Mouse (Mus musculus) intestine, embryonic 14.5 days (tissue): ENCODE data around the gene P2rx3. TPM values are rescaled to one million over a fixed set of nuclear protein-coding genes. Genes with fewer than 3 reads are reported as not detected.

ENCODE experiments used
- ATAC-seq: fragments of 200-750 bp; cut with Nextera tagmentation; replicated peaks from 2 replicates; pipeline ENCODE4 v1.8.0; 2017; ENCODE audit warnings: low read depth, moderate number of reproducible peaks, moderate TSS enrichment, moderate library complexity; ENCODE audit not compliant: low FRiP score, low TSS enrichment
- DNase-seq: peaks from one replicate; pipeline ENCODE4 v3.0.0-alpha.2; 2018; ENCODE audit warnings: low spot score
- H3K27ac ChIP-seq: fragments of 300-500 bp; sonication (generic); 2 replicates; pipeline ENCODE4 v1.5.1; 2014; ENCODE audit warnings: low read depth, mild to moderate bottlenecking, control low read depth
- H3K27me3 ChIP-seq: fragments of 300-500 bp; sonication (generic); replicated peaks from 2 replicates; pipeline ENCODE4 v1.6.1; 2014; ENCODE audit warnings: low read length, control low read depth; ENCODE audit not compliant: control insufficient read depth, insufficient read depth
- H3K36me3 ChIP-seq: fragments of 300-500 bp; sonication (generic); 2 replicates; pipeline ENCODE4 v1.6.1; 2014; ENCODE audit warnings: low read length, control low read depth; ENCODE audit not compliant: control insufficient read depth, insufficient read depth
- H3K4me1 ChIP-seq: fragments of 300-500 bp; sonication (generic); replicated peaks from 2 replicates; pipeline ENCODE4 v1.6.1; 2014; ENCODE audit warnings: low read length, control low read depth, mixed read lengths; ENCODE audit not compliant: control insufficient read depth, insufficient read depth
- H3K4me2 ChIP-seq: fragments of 300-500 bp; sonication (generic); 2 replicates; pipeline ENCODE4 v1.6.1; 2014; ENCODE audit warnings: low read length
- H3K4me3 ChIP-seq: fragments of 300-500 bp; sonication (generic); 2 replicates; pipeline ENCODE4 v1.5.1; 2014; ENCODE audit warnings: low read depth, low read length, control low read depth, mixed read lengths
- H3K9ac ChIP-seq: fragments of 300-500 bp; sonication (generic); 2 replicates; pipeline ENCODE4 v1.6.1; 2014; ENCODE audit warnings: mild to moderate bottlenecking, low read length
- H3K9me3 ChIP-seq: fragments of 300-500 bp; sonication (generic); 2 replicates; pipeline ENCODE4 v1.6.1; 2016; ENCODE audit warnings: low read length, control low read depth; ENCODE audit not compliant: control insufficient read depth
- WGBS: fragments of 180-500 bp; shearing (Covaris S2); extraction: QIAGEN DNeasy Blood & Tissue Kit; methylation state at CpG from one replicate; pipeline ENCODE4 v1.1.7; 2014; 5-methylcytosine and 5-hydroxymethylcytosine counted together
- polyA plus RNA-seq: library from polyadenylated mRNA; unstranded; fragments of >200 nt; fragmentation: Nextera tagmentation; extraction: Ambion mirVana; gene quantifications from 2 replicates; pipeline ENCODE4 v1.2.1, GENCODE M21; 2014

The P2rx3 gene
- polyA plus RNA-seq, result 0.62 and 2.0 TPM in 2 replicates

GRCm38 (mm10) chr2:85037047-85038026 lies at the start of gene P2rx3, which contains the start of gene Ssrp1:
Gene P2rx3, minus strand, starts transcription at chr2:85037462.
Gene Ssrp1, plus strand, starts transcription at chr2:85037234.
- ATAC-seq (peak; percentile 97), DNase-seq (peak; percentile 95)
- peaks cover 37% of the 10 kb centered on the region for H3K36me3 ChIP-seq
- no peaks in the 10 kb centered on the region for H3K27me3 ChIP-seq
- H3K4me2 ChIP-seq, result peak within 1 kb of the TSS; percentile 73
- H3K27ac ChIP-seq, result peak within 1 kb of the TSS; percentile 68
- H3K9ac ChIP-seq, result peak within 1 kb of the TSS; percentile 83
- H3K4me3 ChIP-seq, result peak within 1 kb of the TSS; percentile 55
- H3K9me3 ChIP-seq, result no peaks in the 10 kb centered on the region
- peaks cover 9% of the 10 kb centered on the region for H3K4me1 ChIP-seq
- WGBS, result under 1% methylated on average over 63 of the region's 66 CpGs

GRCm38 (mm10) chr2:85073751-85074150 lies 36.5 kb upstream of the P2rx3 start:
- WGBS, result 85% methylated on average over 5 of the region's 5 CpGs
- ATAC-seq, result no peak

GRCm38 (mm10) chr2:85071921-85072320 lies 34.7 kb upstream of the P2rx3 start:
- ATAC-seq (no peak), DNase-seq (no peak)
- Histone ChIP-seq H3K36me3 (peaks cover 44% of the 10 kb centered on the region), H3K9ac (no peak overlapping the region), H3K27ac (no peak overlapping the region), H3K4me1 (0 out of 2 replicates have a peak, but pooled peaks cover 4% of the 10 kb centered on the region), H3K4me2 (no peak overlapping the region), H3K27me3 (no peaks in the 10 kb centered on the region), H3K9me3 (no peaks in the 10 kb centered on the region), H3K4me3 (no peak overlapping the region)
- WGBS, result 75% methylated on average over 5 of the region's 5 CpGs

More at GRCm38 (mm10) chr2:85073751-85074150, 36.5 kb upstream of the P2rx3 start:
- Histone ChIP-seq H3K9me3 (no peaks in the 10 kb centered on the region), H3K27ac (no peak overlapping the region), H3K4me3 (no peak overlapping the region), H3K27me3 (no peaks in the 10 kb centered on the region), H3K4me1 (no peaks in the 10 kb centered on the region), H3K9ac (no peak overlapping the region), H3K4me2 (no peak overlapping the region), H3K36me3 (peaks cover 40% of the 10 kb centered on the region)
- no peak for DNase-seq

GRCm38 (mm10) chr2:85070086-85070485 lies 32.8 kb upstream of the P2rx3 start:
- Histone ChIP-seq H3K27me3 (no peaks in the 10 kb centered on the region), H3K36me3 (peaks cover 60% of the 10 kb centered on the region)

GRCm38 (mm10) chr2:85068626-85069025 lies 31.4 kb upstream of the P2rx3 start:
- ATAC-seq, result no peak
- no peak overlapping the region for H3K4me3 ChIP-seq
- H3K9ac ChIP-seq, result no peak overlapping the region
- no peaks in the 10 kb centered on the region for H3K9me3 ChIP-seq
- no peaks in the 10 kb centered on the region for H3K27me3 ChIP-seq
- H3K4me2 ChIP-seq, result no peak overlapping the region
- WGBS, result 93% methylated on average over 2 of the region's 2 CpGs
- DNase-seq, result no peak
- peaks cover 4% of the 10 kb centered on the region; the same call in 1 of the 2 replicates for H3K4me1 ChIP-seq
- H3K36me3 ChIP-seq, result peaks cover 64% of the 10 kb centered on the region
- no peak overlapping the region for H3K27ac ChIP-seq

More at GRCm38 (mm10) chr2:85070086-85070485, 32.8 kb upstream of the P2rx3 start:
- no peak overlapping the region for H3K9ac ChIP-seq
- no peak overlapping the region for H3K4me3 ChIP-seq
- H3K4me2 ChIP-seq, result no peak overlapping the region
- H3K9me3 ChIP-seq, result no peaks in the 10 kb centered on the region
- no peak for ATAC-seq
- WGBS, result 75% methylated on average over 15 of the region's 15 CpGs
- peaks cover 4% of the 10 kb centered on the region; the same call in 1 of the 2 replicates for H3K4me1 ChIP-seq
- H3K27ac ChIP-seq, result no peak overlapping the region
- no peak for DNase-seq

- ATAC-seq, result peak; percentile 25; the same call in 1 of the 2 replicates
- no peaks in the 10 kb centered on the region for H3K9me3 ChIP-seq
- DNase-seq, result no peak
- peaks cover 69% of the 10 kb centered on the region for H3K36me3 ChIP-seq
- 63% methylated on average over 10 of the region's 10 CpGs for WGBS
- H3K27ac ChIP-seq, result no peak overlapping the region
- no peak overlapping the region for H3K4me3 ChIP-seq
- peaks cover 4% of the 10 kb centered on the region; the same call in 1 of the 2 replicates for H3K4me1 ChIP-seq
- no peak overlapping the region for H3K9ac ChIP-seq
- no peak overlapping the region for H3K4me2 ChIP-seq
- H3K27me3 ChIP-seq, result no peaks in the 10 kb centered on the region
Measured at GRCm38 (mm10) chr2:85067903-85068625, 30.8 kb upstream of the P2rx3 start.

GRCm38 (mm10) chr2:85066937-85067336 lies 29.7 kb upstream of the P2rx3 start:
- 97% methylated on average over 5 of the region's 5 CpGs for WGBS
- no peak overlapping the region for H3K27ac ChIP-seq
- no peaks in the 10 kb centered on the region for H3K9me3 ChIP-seq
- DNase-seq, result no peak
- no peaks in the 10 kb centered on the region for H3K27me3 ChIP-seq
- H3K36me3 ChIP-seq, result peaks cover 72% of the 10 kb centered on the region
- H3K4me3 ChIP-seq, result no peak overlapping the region
- no peak overlapping the region for H3K4me2 ChIP-seq
- H3K4me1 ChIP-seq, result peaks cover 4% of the 10 kb centered on the region; the same call in 1 of the 2 replicates
- ATAC-seq, result no peak
- H3K9ac ChIP-seq, result no peak overlapping the region

GRCm38 (mm10) chr2:85065141-85065875 lies 28.0 kb upstream of the P2rx3 start:
- DNase-seq (no peak), ATAC-seq (no peak)
- no peak overlapping the region for H3K4me2 ChIP-seq
- H3K27me3 ChIP-seq, result no peaks in the 10 kb centered on the region
- no peaks in the 10 kb centered on the region for H3K9me3 ChIP-seq
- H3K4me1 ChIP-seq, result peaks cover 16% of the 10 kb centered on the region
- H3K9ac ChIP-seq, result no peak overlapping the region
- H3K27ac ChIP-seq, result no peak overlapping the region
- no peak overlapping the region for H3K4me3 ChIP-seq
- H3K36me3 ChIP-seq, result peaks cover 64% of the 10 kb centered on the region
- WGBS, result 65% methylated on average over 12 of the region's 12 CpGs
